Mouse (Mus musculus) layer of hippocampus, adult 18-20 months (tissue): ENCODE measurements around the gene Rnf227. TPM values are rescaled to one million over a fixed set of nuclear protein-coding genes. Genes with fewer than 3 reads are reported as not detected.
A peak's percentile ranks its signal among the peaks of the same experiment; 100 is the strongest.
"Not testable (repeated sequence)": the region's sequence is repeated elsewhere in the genome, so short reads cannot be mapped to it uniquely, and the experiment has no call there.

Source experiments
- DNase-seq, 2 experiments: peaks; one replicate each; pipeline ENCODE4 v3.0.0; 2022; ENCODE audit warnings: low spot score in 2 of 2
- long read RNA-seq: library from polyadenylated mRNA; stranded (forward); transcript quantifications from one replicate; pipeline ENCODE4 v2.0.0, GENCODE M21; 2021
- total RNA-seq, 2 experiments: library from RNA; stranded (reverse); gene quantifications; 2 replicates each; pipeline ENCODE4 v1.2.3; 2021

The Rnf227 gene
- 100 to 1,000 TPM; 124 to 132 TPM for total RNA-seq
- long read RNA-seq, transcript Rnf227-201 (2 exons, 2,081 nt) = major isoform, 169 of 177 reads
- long read RNA-seq, partial matches to known transcripts = 0 of 177 reads
- long read RNA-seq, other reads (novel, unspliced or antisense) = 8 of 177 reads

DNA sequence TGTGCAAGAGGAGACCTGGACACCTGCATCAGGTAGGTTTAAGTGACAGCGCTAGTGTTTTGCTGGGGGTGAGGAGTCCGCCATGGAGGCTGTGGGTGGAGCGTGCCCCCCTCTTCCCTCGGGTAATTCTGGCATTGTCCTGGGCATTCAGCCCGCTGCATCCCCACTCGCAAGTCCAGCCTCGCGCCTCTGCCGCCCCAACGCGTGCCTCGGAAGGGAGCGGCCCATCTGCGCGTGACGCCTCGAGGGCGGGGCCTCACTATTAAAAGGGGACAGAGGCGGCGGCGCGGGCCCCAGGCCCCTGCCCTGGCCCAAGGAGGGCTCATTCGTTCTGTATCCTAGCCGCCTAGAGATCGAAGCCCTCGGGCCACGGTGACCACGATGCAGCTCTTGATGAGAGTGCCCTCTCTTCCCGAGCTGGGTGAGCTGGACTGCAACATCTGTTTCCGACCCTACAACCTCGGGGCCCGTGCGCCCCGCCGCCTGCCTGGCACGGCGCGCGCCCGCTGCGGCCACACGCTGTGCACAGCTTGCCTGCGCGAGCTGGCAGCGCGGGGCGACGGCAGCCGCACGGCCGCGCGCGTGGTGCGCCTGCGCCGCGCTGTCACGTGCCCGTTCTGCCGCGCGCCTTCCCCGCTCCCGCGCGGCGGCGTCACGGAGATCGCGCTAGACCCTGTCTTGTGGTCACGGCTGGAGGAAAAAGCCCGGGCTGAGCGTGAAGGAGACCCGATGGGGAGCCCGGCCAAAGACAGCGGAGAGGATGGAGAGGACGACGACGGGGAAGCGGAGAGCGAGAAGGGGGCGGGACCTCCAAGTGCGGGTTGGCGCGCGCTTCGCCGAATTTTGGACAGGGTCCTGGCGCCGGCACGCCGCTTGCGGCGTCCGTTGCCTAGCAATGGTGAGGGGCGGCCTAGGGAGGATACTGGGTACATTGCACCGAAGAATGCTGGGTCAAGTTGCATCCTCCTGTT, at the start of gene Rnf227:
Rnf227 (plus strand) TSS at position 301 of the 971 bp plus-strand sequence.
- peak; percentile 66 to 82 for DNase-seq

DNA sequence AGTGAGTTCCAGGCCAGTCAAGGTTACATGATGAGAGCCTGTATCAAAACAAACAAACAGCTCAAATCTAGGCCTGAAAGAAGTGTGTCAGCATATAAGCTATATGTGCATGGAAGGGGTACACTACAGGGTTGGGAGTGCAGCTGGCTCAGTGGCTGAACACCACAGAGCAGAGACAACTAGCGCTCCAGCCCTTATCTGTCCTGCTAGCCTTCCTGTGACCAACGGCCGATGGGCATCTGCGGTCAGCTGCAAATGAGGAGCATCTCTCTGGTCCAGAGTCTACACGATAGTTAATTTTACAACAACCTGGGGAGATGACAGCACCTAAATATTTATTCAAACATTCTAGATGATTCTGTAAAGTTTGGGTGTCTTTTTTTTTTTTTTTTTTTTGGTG, 49.1 kb upstream of the Rnf227 start:
- no peak for DNase-seq

DNA sequence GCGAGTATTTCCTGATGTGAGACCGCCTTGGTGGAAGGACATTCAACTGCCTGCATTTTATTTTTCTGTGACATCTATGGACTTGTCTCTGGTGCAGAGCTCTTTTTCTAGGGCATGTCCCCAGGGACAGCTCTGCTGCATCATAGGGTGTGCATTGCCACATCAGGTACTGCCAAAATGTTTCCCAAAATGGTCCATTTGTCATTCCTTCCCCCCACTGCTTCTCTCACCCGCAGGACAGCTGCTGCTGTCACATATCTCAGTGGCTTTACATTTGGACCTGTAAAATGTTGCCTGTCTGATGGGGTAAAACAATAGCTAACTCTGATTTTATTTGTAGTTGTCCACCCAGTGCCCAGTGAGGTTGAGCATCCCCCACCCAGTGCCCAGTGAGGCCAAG, 45.0 kb upstream of the Rnf227 start:
- no peak for DNase-seq

DNA sequence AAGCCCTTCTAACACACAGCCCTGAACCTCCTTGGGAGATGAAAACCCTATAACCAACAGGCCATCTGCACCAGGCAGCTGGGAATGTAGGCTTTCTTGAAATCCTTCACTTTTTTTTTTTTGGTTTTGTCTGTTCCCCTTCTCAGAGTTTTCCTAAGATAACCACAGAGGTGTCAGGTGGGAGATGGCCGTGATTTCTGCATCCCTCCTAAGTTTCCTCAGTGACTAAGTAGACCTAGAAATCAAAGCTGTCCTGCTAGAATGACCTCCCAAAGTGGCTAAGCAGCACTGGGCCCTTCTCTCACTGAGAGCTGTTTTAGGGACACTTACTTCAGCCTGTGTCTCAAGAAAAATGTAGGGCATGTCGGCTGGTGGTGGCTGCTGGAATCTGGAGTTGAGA, 42.5 kb upstream of the Rnf227 start:
- DNase-seq = no peak

GRCm38 (mm10) chr11:69298231-69298630, 42.0 kb upstream of the Rnf227 start:
- no peak for DNase-seq

- no peak for DNase-seq
Measured at GRCm38 (mm10) chr11:69302817-69303216, 37.4 kb upstream of the Rnf227 start.

- no peak for DNase-seq
Measured at GRCm38 (mm10) chr11:69305291-69305690, 35.0 kb upstream of the Rnf227 start.

GRCm38 (mm10) chr11:69306039-69306438, 34.2 kb upstream of the Rnf227 start:
- DNase-seq = no peak

DNA sequence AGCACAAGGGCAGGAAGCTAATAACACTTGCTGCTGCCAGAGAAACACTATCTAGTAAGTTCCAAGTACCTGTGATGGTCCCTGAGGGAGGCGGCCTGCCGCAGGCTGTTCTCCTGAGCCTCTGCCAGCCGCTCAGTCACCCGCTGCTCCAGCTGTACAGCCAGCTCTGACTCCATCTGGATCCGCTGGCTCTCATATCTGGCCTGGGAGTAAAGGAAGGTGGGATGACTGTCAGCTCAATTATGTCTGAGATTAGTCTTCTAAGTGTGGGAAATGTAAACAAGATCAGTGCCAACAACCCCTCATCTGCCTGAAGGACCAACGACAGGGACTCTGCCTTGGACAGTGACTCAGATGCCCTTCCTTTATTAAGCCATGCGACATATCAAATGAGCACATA, 29.0 kb upstream of the Rnf227 start:
- DNase-seq = no peak

- DNase-seq = no peak
Measured at GRCm38 (mm10) chr11:69316361-69316760, 23.9 kb upstream of the Rnf227 start.

DNA sequence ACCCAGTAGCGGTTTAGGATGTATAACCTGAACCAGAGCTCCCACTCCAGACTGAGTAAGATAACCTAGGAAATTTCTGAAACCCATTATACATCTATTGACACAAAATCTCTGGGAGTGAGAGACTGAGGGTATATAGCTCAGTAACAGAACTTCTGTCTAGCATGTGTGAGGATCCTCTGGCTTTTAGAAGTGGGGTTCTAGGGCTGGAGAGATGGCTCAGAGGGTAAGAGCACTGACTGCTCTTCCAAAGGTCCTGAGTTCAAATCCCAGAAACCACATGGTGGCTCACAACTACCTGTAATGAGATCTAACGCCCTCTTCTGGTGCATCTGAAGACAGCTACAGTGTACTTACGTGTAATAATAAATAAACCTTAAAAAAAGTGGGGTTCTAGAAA, 22.3 kb upstream of the Rnf227 start:
- DNase-seq = not testable (repeated sequence)

GRCm38 (mm10) chr11:69321580-69321979, 18.7 kb upstream of the Rnf227 start:
- DNase-seq = no peak

GRCm38 (mm10) chr11:69322010-69322409, 18.3 kb upstream of the Rnf227 start:
- no peak for DNase-seq

DNA sequence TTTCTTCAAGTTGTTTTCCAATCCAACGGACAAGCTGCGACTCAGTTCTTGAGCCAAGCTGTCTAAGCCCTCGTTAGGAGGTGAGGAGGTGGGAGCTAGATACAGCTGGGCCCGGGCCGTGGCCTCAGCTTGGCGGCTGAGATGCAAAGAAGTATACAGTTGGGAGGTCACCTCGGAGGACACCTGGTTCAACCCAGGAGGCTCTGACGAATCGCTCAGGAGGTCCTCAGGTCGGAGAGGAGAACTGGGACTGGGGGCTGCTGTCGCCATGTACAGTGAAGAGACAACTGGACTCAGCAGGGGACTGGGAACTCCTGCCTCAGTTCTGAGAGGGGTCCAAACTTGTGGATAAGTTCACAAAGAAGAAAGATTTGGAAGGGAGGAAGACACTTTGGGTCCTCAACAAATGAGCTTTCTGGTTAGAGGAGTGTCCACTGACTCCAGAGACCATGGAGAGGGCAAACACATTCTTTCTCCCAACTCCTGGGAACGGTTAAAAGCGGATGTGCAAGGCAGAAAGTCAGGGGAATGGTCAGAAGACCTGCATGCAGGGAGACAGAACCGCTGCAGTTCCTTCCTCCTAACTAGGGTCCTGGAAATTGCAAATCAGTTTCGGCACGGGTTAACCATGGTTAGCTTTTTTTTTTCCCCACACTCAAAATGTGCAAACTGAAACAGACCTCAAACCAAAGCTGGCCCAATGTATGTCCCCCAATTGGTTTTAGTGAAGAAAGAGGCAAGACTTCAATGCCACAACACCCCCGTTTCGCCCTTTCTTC, 17.4 kb upstream of the Rnf227 start:
- no peak for DNase-seq

GRCm38 (mm10) chr11:69323667-69324111, 16.6 kb upstream of the Rnf227 start, which contains the start of the genes Cntrob and Trappc1:
TSS of gene Cntrob (minus strand) at chr11:69323775.
TSS of gene Trappc1 (plus strand) at chr11:69323980.
- peak; percentile 98 to 99 for DNase-seq

DNA sequence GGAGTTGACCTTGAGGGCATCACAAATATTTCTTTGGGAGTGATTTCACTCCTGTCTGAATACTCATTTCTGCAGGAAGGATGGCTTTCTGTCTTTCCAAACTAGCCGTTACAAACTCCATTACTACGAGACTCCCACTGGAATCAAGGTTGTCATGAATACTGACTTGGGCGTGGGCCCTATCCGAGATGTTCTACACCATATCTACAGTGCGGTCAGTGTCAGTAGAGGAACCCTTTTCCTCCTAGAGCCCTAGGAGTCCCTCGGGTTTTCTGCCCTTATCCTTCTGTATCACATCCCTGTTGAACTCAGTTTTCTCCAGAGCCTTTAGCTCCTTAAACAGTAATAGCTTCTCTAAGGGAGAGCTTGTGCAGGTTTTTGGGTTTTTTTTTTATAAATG, 15.5 kb upstream of the Rnf227 start:
- no peak for DNase-seq

GRCm38 (mm10) chr11:69325628-69326407, 14.4 kb upstream of the Rnf227 start, which contains the start of gene Kcnab3:
TSS of gene Kcnab3 (plus strand) at chr11:69326258.
- DNase-seq = peak; percentile 63 to 87

DNA sequence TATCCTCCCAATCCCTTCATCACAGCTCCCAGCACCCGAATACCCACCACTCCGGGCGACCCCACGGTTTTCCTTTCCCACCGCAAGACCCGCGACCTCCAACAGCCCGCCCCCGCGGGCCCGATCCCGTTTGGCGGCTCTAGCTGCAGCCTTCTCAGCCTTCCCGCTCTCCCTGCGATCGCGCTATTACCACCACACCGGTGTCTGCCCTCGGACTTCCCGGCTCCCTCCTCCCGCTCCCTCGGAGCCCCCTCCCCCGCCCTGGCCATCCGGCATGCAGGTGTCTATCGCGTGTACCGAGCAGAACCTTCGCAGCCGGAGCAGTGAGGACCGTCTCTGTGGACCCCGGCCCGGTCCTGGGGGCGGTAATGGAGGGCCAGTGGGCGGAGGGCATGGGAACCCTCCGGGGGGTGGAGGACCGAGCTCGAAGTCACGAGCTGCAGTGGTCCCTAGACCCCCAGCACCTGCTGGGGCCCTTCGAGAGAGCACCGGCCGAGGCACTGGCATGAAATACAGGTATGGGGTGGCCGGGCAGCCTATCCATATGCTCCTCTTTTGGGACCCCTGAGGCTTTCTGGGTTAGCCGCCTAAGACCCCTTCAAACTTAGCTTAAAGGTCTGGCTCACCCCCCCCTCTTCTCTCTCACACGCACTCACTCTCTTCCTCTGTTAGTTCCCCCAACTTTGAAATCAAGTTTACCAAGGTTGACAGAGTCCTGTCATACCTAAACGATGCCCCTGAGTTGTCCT, 13.7 kb upstream of the Rnf227 start:
- DNase-seq = no peak

DNA sequence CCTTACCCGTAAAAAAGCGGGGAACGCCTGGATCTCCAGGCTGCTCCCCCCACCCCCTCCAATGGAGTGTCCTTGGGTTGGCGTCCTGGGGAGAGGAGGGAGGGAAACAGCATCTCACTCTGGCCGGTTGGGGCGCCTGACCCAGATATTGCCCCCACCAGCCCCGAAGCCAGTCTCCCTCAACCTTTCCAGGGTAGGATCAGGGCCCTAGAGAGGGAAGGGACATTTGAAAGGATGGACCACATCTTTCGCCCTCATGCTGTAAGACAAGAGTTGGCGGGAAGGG, 13.2 kb upstream of the Rnf227 start:
- no peak for DNase-seq

DNA sequence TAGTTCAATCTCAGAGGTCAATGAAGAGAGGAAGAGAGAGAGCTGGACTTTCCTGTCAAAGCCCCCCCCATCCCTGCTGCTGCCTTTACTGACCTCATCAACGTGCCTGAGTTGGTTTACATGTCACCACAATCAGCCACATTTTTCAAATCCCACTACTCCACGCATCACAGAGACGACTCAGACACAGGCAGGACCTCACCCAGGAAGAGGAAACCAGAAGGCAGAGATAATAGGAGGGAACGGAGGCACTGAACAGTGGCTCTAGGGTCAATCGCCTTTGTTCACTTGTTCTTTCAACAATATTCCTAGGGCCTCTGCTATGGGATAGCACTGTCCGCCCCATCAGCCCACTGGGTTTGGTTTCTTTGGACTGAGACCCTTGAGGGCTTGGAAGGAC, 12.6 kb upstream of the Rnf227 start:
- no peak for DNase-seq
